Mouse (Mus musculus): Measurements from ENCODE around the gene Pold1. TPM values are rescaled to one million over a fixed set of nuclear protein-coding genes. Genes with fewer than 3 reads are reported as not detected.

Pold1 gene
- polyA plus RNA-seq, 1 experiment, result 81.9 TPM

- Histone ChIP-seq H3K9me3 (replicated peaks; ENCODE audit: control insufficient read depth, insufficient read depth, low read length, poor library complexity, severe bottlenecking) (no peaks in the 10 kb centered on the region), H3K27me3 (ENCODE audit: control insufficient read depth, insufficient read depth, low read length, poor library complexity, severe bottlenecking) (no peaks in the 10 kb centered on the region), H3K4me1 (ENCODE audit: control insufficient read depth, insufficient read depth, low read length) (no peaks in the 10 kb centered on the region), H3K27ac (ENCODE audit: insufficient read depth, low read length) (no peak overlapping the region), H3K36me3 (ENCODE audit: control insufficient read depth, insufficient read depth, low read length, poor library complexity, severe bottlenecking) (no peaks in the 10 kb centered on the region), H3K9ac (ENCODE audit: low read depth, poor library complexity, severe bottlenecking) (no peak overlapping the region), H3K4me3 (ENCODE audit: low read depth, low read length) (no peak overlapping the region)
- TF ChIP-seq EP300 (IDR thresholded peaks at IDR 0.05; ENCODE audit: insufficient read depth, low read depth, low read length) (no peak), CTCF (IDR thresholded peaks at IDR 0.05; ENCODE audit: low read depth, low read length) (no peak), POLR2A (IDR thresholded peaks at IDR 0.05; ENCODE audit: insufficient read depth, low read length) (no peak)
These were observed 37.0 kb upstream of the Pold1 start for GRCm38 (mm10) chr7:44585606-44586005.

GRCm38 (mm10) chr7:44584921-44585320 lies 36.3 kb upstream of the Pold1 start:
- Histone ChIP-seq H3K4me1 (ENCODE audit: control insufficient read depth, insufficient read depth, low read length) (no peaks in the 10 kb centered on the region), H3K9ac (ENCODE audit: low read depth, poor library complexity, severe bottlenecking) (no peak overlapping the region), H3K27ac (ENCODE audit: insufficient read depth, low read length) (no peak overlapping the region), H3K4me3 (ENCODE audit: low read depth, low read length) (no peak overlapping the region), H3K27me3 (ENCODE audit: control insufficient read depth, insufficient read depth, low read length, poor library complexity, severe bottlenecking) (no peaks in the 10 kb centered on the region), H3K9me3 (replicated peaks; ENCODE audit: control insufficient read depth, insufficient read depth, low read length, poor library complexity, severe bottlenecking) (no peaks in the 10 kb centered on the region), H3K36me3 (ENCODE audit: control insufficient read depth, insufficient read depth, low read length, poor library complexity, severe bottlenecking) (no peaks in the 10 kb centered on the region)
- no peak for TF ChIP-seq POLR2A (IDR thresholded peaks at IDR 0.05; ENCODE audit: insufficient read depth, low read length)
- TF ChIP-seq CTCF (IDR thresholded peaks at IDR 0.05; ENCODE audit: low read depth, low read length), result no peak
- TF ChIP-seq EP300 (IDR thresholded peaks at IDR 0.05; ENCODE audit: insufficient read depth, low read depth, low read length), result no peak

GRCm38 (mm10) chr7:44584265-44584804 lies 35.7 kb upstream of the Pold1 start:
- Histone ChIP-seq H3K9ac (ENCODE audit: low read depth, poor library complexity, severe bottlenecking) (no peak overlapping the region), H3K27me3 (ENCODE audit: control insufficient read depth, insufficient read depth, low read length, poor library complexity, severe bottlenecking) (no peaks in the 10 kb centered on the region), H3K4me1 (ENCODE audit: control insufficient read depth, insufficient read depth, low read length) (no peaks in the 10 kb centered on the region), H3K27ac (ENCODE audit: insufficient read depth, low read length) (no peak overlapping the region), H3K9me3 (replicated peaks; ENCODE audit: control insufficient read depth, insufficient read depth, low read length, poor library complexity, severe bottlenecking) (no peaks in the 10 kb centered on the region), H3K4me3 (ENCODE audit: low read depth, low read length) (no peak overlapping the region), H3K36me3 (ENCODE audit: control insufficient read depth, insufficient read depth, low read length, poor library complexity, severe bottlenecking) (no peaks in the 10 kb centered on the region)
- no peak for TF ChIP-seq CTCF (IDR thresholded peaks at IDR 0.05; ENCODE audit: low read depth, low read length)
- TF ChIP-seq POLR2A (IDR thresholded peaks at IDR 0.05; ENCODE audit: insufficient read depth, low read length), result no peak
- no peak for TF ChIP-seq EP300 (IDR thresholded peaks at IDR 0.05; ENCODE audit: insufficient read depth, low read depth, low read length)

GRCm38 (mm10) chr7:44583146-44583545 lies 34.5 kb upstream of the Pold1 start:
- H3K36me3 ChIP-seq (ENCODE audit: control insufficient read depth, insufficient read depth, low read length, poor library complexity, severe bottlenecking), result no peaks in the 10 kb centered on the region
- H3K9ac ChIP-seq (ENCODE audit: low read depth, poor library complexity, severe bottlenecking), result no peak overlapping the region
- TF ChIP-seq POLR2A (IDR thresholded peaks at IDR 0.05; ENCODE audit: insufficient read depth, low read length), result no peak
- no peak for TF ChIP-seq EP300 (IDR thresholded peaks at IDR 0.05; ENCODE audit: insufficient read depth, low read depth, low read length)
- no peak for TF ChIP-seq CTCF (IDR thresholded peaks at IDR 0.05; ENCODE audit: low read depth, low read length)
- no peak overlapping the region for H3K4me3 ChIP-seq (ENCODE audit: low read depth, low read length)
- H3K4me1 ChIP-seq (ENCODE audit: control insufficient read depth, insufficient read depth, low read length), result no peaks in the 10 kb centered on the region
- H3K27me3 ChIP-seq (ENCODE audit: control insufficient read depth, insufficient read depth, low read length, poor library complexity, severe bottlenecking), result no peaks in the 10 kb centered on the region
- no peaks in the 10 kb centered on the region for H3K9me3 ChIP-seq (replicated peaks; ENCODE audit: control insufficient read depth, insufficient read depth, low read length, poor library complexity, severe bottlenecking)
- no peak overlapping the region for H3K27ac ChIP-seq (ENCODE audit: insufficient read depth, low read length)

GRCm38 (mm10) chr7:44582709-44583108 lies 34.1 kb upstream of the Pold1 start:
- Histone ChIP-seq H3K27me3 (ENCODE audit: control insufficient read depth, insufficient read depth, low read length, poor library complexity, severe bottlenecking) (no peaks in the 10 kb centered on the region), H3K4me3 (ENCODE audit: low read depth, low read length) (no peak overlapping the region), H3K4me1 (ENCODE audit: control insufficient read depth, insufficient read depth, low read length) (no peaks in the 10 kb centered on the region), H3K27ac (ENCODE audit: insufficient read depth, low read length) (no peak overlapping the region), H3K9ac (ENCODE audit: low read depth, poor library complexity, severe bottlenecking) (no peak overlapping the region), H3K9me3 (replicated peaks; ENCODE audit: control insufficient read depth, insufficient read depth, low read length, poor library complexity, severe bottlenecking) (no peaks in the 10 kb centered on the region), H3K36me3 (ENCODE audit: control insufficient read depth, insufficient read depth, low read length, poor library complexity, severe bottlenecking) (no peaks in the 10 kb centered on the region)
- no peak for TF ChIP-seq EP300 (IDR thresholded peaks at IDR 0.05; ENCODE audit: insufficient read depth, low read depth, low read length)
- TF ChIP-seq CTCF (IDR thresholded peaks at IDR 0.05; ENCODE audit: low read depth, low read length), result no peak
- TF ChIP-seq POLR2A (IDR thresholded peaks at IDR 0.05; ENCODE audit: insufficient read depth, low read length), result no peak

- no peak overlapping the region for H3K9ac ChIP-seq (ENCODE audit: low read depth, poor library complexity, severe bottlenecking)
- no peaks in the 10 kb centered on the region for H3K36me3 ChIP-seq (ENCODE audit: control insufficient read depth, insufficient read depth, low read length, poor library complexity, severe bottlenecking)
- no peak overlapping the region for H3K27ac ChIP-seq (ENCODE audit: insufficient read depth, low read length)
- no peak overlapping the region for H3K4me3 ChIP-seq (ENCODE audit: low read depth, low read length)
- H3K9me3 ChIP-seq (replicated peaks; ENCODE audit: control insufficient read depth, insufficient read depth, low read length, poor library complexity, severe bottlenecking), result no peaks in the 10 kb centered on the region
- TF ChIP-seq EP300 (IDR thresholded peaks at IDR 0.05; ENCODE audit: insufficient read depth, low read depth, low read length) (no peak), CTCF (IDR thresholded peaks at IDR 0.05; ENCODE audit: low read depth, low read length) (no peak), POLR2A (IDR thresholded peaks at IDR 0.05; ENCODE audit: insufficient read depth, low read length) (no peak)
- H3K27me3 ChIP-seq (ENCODE audit: control insufficient read depth, insufficient read depth, low read length, poor library complexity, severe bottlenecking), result no peaks in the 10 kb centered on the region
- H3K4me1 ChIP-seq (ENCODE audit: control insufficient read depth, insufficient read depth, low read length), result no peaks in the 10 kb centered on the region
These were observed 33.0 kb upstream of the Pold1 start for GRCm38 (mm10) chr7:44581637-44582036.

All from ES-Bruce4 (cell line).